Mouse (Mus musculus): ENCODE measurements around the gene Prkcg.
A peak's percentile ranks its signal among the peaks of the same experiment; 100 is the strongest.
"Not testable (repeated sequence)": the region's sequence is repeated elsewhere in the genome, so short reads cannot be mapped to it uniquely, and the experiment has no call there.

The Prkcg gene

DNA sequence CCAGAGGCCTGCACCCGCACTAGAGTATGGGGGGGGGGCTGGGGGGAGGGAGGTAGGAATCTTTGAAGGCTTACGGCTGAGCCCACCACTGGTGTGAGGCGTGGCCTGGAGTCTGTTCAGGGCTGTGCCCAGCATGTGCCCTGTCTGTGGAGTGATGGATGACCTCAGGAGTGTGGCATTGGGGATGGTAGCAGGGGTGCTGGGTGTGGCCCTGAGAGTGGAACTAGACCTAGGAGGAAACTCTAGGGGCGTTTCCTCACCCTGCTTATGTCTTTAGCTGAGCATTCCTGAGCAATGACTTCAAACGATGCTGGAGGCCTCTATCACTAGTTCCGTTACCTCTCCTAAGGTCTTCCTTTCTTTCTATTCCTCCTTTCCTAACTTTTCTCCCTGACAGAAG, 2.2 kb downstream of the Prkcg start:
- no peak for DNase-seq

DNA sequence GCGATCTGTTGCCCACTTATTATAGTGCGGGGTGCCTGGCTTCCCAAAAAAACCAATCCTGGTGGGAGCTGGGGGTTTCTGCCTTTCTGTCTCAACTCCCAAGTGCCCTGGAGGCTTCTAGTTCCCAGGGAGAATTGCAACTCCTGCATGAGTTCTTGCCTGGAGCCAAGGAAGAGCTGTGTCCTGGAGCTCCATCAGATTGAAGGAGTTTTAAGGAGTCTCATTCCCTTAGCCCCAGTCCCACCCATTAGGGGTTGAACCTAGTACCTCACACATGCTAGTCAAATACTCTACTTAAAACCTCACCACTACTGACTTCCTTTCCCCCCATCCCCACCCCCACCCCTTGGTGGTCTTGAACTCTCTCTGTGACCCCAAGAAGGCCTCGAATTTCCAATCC, 2.8 kb downstream of the Prkcg start:
- DNase-seq, result no peak

DNA sequence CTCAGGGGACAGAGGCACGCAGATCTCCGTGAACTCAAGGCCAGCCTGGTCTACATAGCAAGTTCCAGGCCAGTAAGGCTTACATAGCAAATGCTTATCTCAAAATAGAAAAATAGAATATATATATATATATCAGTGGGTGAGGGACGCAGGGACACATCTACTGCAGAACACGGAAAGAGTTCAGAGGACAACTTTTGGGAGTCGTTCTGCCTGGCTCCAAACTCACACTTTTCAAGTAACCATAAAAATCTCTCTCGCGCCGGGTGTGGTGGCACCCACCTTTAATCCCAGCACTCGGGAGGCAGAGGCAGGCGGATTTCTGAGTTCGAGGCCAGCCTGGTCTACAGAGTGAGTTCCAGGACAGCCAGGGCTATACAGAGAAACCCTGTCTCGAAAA, 3.3 kb downstream of the Prkcg start:
- not testable (repeated sequence) for DNase-seq

DNA sequence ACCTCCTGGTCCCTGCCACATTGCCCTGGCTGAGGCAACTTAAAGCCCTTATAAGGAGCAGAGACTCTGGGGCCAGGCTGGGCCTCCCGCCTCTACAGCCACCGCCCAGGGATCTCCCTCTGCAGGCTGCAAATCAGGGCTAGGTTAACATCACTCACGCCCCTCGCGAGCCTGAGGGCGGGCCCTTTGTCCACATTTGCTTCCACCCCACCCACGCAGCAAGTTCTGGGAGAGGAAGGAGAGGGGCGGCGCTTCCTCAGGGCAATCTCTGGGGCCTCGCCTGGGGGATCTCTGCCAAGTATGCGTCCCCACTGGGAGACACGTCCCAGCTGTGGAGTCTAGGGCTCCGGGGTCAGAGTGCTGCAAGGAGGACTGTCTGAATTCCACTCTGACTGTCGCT, 3.8 kb downstream of the Prkcg start:
- DNase-seq, result peak; percentile 21

DNA sequence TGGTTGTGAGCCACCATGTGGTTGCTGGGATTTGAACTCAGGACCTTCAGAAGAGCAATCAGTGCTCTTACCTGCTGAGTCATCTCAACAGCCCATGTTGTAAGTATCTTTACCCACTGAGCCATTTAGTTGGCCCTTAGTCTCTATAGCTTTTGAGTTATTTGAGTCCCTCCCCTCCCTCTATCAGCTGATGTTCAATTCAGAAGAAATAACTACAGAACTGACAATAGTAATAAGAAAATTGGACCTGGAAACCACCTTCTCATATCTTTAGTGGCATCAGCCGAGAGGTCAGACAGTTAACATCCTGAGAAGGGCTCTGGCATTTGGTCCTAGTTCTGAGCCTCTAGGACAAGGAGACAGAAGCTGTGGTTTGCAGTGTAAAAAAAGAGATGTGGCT, 5.8 kb downstream of the Prkcg start:
- DNase-seq, result no peak

DNA sequence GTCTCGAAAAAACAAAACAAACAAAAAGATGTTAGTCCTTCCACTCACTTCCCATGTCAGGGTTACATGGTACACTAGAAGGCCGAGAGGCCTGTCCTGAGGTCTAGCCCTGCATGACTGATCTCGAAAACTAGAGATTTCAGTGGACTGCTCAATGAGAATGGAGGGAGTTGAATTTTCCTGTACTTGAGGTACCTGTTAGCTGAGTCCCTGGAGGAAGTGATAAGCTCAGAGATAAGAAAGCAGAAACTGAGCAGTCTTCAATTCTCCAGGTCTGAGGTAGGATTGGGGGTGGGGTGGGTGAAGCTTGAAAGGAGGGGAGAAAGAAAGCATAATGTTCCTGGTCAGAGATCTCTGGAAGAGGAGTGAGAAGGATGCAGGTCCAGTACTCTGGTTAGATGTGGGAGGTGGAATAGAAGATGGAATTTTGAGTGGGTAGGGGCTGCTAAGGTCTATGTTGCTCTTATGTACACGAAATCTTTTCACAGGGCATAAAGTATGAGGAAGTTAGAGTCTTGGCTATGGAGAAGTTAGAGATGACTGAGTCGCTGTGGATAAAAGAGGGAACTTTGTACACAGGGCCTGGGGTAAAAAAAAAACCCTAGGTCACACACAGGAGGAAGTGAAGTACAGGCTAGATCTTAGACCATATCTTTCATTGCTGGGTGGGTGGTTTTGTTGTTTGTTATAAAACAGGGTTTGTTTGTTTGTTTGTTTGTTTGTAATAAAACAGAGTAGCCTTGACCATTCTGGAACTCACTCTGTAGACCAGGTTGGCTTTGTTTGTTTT, 6.5 kb downstream of the Prkcg start:
- DNase-seq, result no peak

DNA sequence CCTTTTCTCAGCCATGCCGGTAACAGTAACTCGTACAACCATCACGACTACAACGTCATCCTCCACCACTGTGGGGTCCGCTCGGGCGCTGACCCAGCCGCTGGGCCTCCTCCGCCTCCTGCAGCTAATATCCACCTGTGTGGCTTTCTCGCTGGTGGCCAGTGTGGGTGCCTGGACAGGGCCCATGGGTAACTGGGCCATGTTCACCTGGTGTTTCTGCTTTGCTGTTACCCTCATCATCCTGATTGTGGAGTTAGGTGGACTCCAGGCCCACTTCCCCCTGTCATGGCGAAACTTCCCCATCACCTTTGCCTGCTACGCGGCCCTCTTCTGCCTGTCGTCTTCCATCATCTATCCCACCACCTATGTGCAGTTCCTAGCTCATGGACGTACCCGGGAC, 7.7 kb downstream of the Prkcg start:
- DNase-seq, result no peak

DNA sequence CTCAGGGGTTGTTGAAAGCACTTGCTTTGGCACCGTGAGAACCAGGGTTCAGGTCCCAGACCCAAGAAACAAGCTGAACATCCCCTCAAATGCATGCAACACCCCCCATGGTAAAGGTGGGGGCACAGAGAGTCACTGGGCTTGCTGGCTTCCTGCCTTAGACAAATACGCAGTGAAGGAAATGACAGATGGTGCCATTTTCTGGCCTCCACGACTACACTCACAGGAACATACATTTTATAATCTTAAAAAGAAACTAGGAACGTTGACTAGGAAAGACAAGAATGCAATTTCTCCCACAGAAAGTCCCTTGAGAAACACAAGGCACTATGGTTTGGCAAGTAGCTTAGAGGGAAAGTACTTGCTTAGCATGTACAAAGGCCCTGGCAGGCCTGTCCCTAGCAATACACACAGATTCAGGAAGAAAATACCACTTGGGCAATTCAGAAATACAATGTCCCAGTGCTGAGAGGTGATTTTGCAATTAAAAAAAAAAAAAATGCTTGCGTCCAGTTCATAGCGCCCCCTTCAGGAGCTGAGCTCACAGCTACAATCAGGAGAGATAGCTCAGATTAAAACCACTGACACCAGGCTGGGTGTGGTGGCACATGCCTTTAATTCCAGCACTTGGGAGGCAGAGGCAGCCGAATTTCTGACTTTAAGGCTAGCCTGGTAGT, 11.1 kb downstream of the Prkcg start:
- DNase-seq, result no peak

DNA sequence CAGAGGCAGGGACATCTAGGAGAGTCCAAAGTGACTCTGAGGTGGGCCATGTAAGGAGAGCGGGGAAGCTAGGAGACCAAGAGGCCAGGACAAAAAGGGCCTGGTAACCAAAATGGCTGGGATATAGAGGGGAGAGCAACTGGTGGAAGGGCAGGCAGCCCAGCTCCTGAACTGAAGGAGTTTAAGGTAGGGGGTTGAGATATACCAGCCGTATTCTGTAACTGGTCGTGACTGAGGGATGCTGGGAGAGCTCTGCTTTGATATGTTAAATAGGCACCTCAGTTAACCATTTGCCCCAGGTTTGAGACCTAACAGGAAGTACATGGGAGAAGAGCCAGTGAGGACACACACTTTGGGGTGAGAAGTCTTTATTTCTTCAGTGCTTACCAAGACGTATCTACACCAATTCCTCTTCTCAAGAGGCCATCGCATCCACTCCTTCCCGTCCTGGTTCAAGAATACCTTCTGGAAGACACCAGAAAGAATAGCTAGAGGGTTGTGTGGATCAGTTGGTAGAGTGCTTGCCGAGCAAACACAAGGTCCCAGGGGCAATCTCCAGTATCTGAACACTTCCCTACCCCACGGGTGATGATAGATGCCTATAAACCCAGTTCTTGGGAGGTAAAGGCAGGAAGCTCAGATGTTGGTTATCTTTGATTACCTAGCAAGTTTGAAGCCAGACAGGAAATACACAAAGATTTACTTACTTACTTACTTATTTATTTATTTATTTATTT, 12.1 kb downstream of the Prkcg start:
- DNase-seq, result no peak

DNA sequence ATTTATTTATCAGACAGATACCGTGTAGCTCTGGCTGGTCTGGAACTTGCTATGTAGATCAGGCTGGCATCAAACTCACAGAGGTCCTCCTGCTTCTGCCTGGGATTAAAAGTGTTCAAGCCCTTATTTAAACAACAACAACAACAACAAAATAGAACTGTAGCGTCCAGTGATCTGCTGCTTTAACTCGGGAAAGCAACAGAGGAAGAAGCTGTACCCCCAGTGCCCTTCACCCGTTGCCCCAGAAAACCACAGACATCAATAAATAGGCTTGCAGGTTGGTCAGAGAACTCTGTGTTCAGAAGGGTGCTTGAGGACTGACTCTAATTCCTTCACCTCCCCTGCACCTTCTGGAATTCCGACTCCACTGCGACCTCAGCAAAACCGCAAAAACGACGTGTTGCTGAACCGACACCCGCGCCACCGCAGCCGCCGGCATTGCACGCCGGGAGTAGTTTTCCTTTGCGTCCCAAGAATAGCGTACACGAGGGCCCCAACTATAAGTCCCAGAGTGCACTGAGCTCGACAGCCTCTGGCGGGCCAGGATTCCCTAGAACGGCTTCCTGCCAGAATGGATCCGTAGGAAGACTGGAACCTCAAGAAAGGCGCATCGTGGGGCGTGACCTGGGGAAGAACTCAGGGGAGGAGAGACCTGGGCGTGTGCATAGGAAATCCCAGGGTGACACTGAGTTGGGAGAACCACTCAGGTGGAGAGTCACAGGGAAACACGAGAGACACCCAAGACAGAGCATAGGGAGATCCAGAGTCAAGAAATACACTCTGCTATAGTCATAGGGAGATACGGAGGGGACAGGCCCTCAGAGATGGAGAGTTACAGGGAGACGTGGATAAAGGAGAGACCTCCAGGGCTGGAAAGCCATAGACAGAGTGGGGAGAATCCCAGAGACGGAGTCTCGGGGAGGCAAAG, 12.9 kb downstream of the Prkcg start:
- no peak for DNase-seq

DNA sequence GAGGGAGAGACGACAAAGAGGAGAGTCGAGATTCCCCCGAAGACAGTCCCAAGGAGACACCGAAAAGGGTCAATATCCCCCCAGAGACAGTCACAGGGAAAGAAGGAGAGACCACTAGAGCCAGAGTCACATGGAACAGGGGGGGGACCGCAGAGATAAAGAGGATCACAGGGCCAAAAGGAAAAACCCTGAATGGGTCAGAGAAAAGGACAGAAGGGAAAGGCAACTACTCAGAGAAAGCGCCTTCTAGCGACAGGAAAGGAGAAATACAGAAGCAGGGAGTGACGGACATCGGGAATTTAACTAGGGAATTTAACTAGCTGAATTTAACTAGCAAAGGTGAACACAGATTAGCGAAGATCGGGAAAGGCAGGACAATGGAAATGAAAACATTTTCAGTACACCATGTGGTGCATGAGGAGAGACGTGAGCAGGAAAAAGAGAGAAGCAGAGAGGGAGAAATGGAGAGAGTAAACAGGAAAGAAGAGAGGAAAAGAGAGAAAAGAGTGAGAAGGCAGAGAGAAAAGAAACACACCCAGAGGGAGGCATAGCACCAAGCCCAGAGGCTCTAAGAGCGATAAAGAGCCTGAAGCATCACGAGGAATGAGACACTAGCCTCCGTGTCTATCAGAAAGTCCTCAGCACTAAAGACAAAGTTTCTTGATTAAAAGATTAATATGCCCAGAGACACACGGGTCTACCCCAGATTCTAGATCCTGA, 13.7 kb downstream of the Prkcg start:
- no peak for DNase-seq

DNA sequence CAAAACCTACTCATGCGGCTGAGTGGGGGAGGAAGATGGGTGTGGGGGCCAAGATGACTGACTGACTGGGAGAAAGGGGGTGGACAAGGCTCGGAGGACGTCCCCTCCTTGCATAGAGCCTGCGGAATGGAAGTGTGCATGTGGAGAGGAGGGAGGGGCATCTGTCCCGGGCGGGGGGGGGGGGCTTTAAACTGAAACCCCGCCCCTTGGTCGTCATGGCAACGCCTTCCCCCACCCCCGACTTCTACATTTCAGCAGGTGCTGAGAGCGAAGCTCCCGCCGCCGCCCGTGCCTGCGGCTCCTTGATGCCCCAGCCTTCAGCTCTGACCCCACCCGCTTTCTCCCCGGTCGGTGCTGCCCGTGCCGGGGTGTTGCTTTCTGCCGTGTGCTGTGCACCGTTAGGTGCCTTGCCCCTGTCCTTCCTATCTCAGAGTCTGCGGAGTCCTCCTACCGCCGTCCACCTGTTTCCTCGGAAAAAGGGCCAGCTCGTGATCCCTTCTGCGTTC, 14.3 kb downstream of the Prkcg start:
- DNase-seq, result peak; percentile 32

DNA sequence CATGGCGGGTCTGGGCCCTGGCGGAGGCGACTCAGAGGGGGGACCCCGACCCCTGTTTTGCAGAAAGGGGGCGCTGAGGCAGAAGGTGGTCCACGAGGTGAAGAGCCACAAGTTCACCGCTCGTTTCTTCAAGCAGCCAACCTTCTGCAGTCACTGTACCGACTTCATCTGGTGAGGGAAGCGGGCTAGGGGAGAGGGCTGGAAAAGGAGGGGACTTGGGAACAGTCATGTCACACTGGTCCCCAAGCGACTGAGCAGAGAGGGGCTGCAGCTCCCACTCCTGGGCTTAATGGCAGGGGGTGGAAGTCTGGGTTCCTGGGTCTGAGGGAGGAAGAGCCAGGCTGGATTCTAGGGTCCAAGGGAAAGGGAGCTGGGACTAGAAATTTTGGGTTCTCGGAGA, 14.8 kb downstream of the Prkcg start:
- no peak for DNase-seq

DNA sequence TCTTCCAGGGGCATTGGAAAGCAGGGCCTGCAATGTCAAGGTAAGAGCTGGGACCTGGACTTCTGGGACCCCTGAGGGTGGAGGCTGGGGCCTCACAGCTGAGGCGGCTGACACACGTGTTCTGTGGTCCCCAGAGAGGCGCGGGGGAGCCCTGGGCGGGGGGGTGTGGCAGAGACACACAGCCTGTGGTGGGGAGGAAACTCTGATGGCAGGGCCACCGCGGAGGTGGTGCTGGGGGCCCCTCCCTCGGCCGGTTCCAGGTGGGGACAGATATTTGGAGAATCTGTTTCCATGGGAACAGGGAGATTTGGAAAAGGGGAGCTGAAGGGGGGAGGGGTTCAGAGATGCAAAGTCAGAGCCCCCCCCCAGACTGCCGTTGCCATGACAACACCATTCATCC, 15.3 kb downstream of the Prkcg start:
- DNase-seq, result peak; percentile 24

DNA sequence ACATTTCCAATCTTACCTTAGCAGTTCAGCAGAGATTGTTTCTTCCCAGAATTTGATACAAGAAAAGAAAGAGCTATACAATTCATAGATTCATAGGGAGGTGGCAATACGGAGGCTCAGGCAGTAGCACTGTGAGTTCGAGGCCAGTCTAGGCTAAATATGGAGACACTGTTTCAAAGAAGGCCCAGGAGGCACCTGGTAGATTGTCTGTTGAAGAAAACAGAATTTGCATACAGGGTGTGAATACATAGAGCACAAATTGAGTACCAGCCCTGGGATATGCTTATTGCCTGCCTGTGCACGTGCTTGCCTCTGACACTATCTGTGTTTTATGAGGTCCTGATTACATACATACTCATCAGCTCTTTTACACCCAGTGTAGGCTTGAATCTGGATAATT, 17.4 kb downstream of the Prkcg start:
- no peak for DNase-seq

DNA sequence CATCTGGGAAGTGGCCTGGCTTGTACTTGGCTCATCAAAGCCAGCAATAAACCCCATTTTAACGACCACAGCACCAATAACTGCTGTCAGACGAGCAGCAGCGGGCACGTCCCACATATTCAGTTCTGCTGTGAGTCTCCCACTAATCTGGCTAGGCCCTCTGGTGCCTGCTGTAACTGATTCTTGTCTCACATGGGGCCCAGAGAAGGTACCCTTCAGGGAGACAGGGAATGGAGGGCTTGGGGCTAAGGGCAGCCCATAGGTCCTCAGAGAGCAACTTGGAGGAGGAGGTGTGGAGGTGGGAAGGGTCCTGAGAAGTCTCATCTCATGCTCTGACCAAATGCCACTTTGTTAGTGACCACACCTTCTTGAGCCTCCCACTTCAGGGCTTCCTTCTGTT, 19.7 kb downstream of the Prkcg start:
- DNase-seq, result no peak

DNA sequence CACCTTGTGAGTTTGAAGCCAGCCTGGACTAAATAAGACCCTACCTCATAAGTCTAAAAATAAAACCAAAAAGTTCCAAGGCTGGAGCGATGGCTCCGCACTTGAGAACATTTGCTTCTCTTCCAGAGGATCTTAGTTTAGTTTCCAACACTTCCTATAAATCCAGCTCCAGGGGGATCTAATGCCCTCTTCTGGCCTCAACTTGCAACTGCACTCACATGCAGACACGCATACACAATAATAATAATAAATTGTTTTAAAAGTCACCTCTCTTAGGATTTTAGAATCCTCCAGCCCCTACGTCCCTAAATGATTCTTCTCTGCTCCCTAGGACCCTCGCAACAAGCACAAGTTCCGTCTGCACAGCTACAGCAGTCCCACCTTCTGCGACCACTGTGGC, 21.3 kb downstream of the Prkcg start:
- DNase-seq, result no peak

DNA sequence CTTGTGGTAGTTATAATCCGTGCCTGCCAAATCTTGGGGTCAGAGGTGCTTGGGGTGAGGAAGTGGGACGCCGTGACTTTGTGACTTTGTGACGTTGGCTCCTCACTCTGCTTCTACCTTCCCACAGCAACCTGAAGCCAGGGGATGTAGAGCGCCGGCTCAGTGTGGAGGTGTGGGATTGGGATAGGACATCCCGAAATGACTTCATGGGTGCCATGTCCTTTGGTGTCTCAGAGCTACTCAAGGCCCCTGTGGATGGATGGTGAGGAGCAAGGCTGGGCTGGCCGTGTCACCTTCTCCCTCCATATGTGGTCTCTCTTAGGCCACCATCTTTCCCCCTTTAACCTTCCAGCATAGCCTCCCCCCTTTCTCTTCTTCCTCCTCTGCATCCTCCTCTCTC, 24.6 kb downstream of the Prkcg start:
- DNase-seq, result no peak

DNA sequence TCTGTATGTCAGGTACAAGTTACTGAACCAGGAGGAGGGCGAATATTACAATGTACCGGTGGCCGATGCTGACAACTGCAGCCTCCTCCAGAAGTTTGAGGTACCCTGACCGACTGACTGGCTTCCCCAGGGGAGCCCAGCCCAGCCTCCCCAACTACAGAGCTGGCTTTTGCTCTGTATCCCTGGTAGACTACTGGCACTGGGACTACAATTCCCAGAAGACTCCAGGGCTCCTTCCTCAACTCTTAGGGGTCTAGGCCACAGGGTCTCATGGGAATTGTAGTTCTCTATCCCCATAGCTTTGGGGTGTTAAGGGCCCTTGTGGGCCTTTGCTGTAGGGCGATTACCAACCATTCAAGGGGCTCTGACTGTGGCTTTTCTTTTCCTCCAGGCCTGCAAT, 25.1 kb downstream of the Prkcg start:
- DNase-seq, result no peak

DNA sequence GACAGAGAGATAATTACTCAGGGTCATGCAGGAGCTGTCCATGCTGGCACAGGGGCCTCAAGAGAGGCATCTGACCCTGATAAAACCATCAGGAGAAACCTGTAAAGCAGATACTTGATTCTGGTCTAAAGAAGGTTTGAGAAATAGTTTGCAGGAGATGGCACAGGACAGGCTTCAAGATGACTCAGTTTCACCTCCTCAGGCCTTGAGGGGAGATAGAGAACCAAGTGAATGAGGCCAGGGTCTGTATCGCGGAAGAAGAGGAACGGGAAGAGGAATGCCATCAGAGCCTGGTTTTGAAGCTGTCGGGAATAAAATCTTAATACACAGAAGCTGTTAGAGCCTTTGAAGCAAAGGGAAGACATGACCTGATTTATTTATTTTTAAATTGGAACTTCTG, 28.7 kb downstream of the Prkcg start:
- no peak for DNase-seq

DNA sequence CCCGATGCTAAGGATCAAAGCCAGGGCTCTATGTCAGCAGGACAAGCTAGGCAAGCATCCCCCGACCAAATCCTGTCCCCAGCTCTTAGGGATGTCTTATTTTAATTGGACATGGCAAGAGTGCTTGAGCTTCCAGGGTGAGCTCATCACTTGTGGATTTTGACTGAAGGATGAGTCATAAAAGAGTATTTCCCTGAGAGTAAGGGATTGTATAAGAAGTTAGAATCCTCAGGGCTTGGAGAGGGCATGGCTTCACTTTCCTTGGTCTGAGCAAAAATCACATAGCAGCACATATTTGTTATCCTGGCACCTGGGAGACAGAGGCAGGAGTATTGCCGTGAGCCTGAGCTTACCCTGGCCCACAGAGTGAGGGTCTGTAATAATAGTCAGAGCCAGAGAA, 31.9 kb downstream of the Prkcg start:
- DNase-seq, result no peak

DNA sequence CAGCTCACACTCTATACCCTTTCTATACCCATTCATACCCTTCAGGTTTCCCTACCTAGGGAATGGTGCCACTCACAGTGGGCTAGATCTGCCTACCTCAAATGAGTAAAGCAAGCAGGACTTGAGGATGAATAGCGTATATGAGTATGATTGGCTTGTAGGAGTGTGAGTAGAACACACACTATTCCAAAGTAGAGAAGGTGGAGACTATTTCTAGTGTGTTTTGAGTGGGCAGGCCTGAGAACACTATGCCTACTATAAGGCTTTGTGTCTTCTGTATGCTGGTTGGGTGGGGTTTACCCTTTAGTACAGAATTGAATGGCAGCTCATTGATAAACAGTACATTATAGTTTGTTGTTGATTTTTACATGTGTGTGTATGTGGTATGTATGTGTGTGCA, 34.8 kb downstream of the Prkcg start:
- no peak for DNase-seq
